Mouse (Mus musculus) lung, postnatal 36 days (tissue): Measurements from ENCODE around the gene Aff2.

Experiments used
- DNase-seq: peaks from one replicate; pipeline ENCODE4 v3.0.0; 2022; ENCODE audit warnings: mixed read lengths

Aff2 gene

GRCm38 (mm10) chrX:69801890-69802439 is 441.9 kb downstream of the Aff2 start:
- DNase-seq = no peak

- no peak for DNase-seq
These were observed 442.4 kb downstream of the Aff2 start for GRCm38 (mm10) chrX:69802481-69802880.

- DNase-seq = no peak
These were observed 451.7 kb downstream of the Aff2 start for GRCm38 (mm10) chrX:69811798-69812197.

GRCm38 (mm10) chrX:69815054-69815453 is 455.0 kb downstream of the Aff2 start:
- no peak for DNase-seq

- DNase-seq = no peak
These were observed 457.6 kb downstream of the Aff2 start for GRCm38 (mm10) chrX:69817679-69818078.

GRCm38 (mm10) chrX:69818188-69818587 is 458.1 kb downstream of the Aff2 start:
- no peak for DNase-seq

GRCm38 (mm10) chrX:69867601-69868000 is 507.5 kb downstream of the Aff2 start:
- no peak for DNase-seq

- no peak for DNase-seq
These were observed 531.6 kb downstream of the Aff2 start for GRCm38 (mm10) chrX:69891713-69892112.
